Mouse (Mus musculus) brain, embryonic 14.5 days (tissue): ENCODE data around the gene Cfap100. TPM values are rescaled to one million over a fixed set of nuclear protein-coding genes. Genes with fewer than 3 reads are reported as not detected.

Experiments
- DNase-seq: peaks from one replicate; pipeline ENCODE4 v3.0.0-alpha.2; 2011; ENCODE audit warnings: low read depth
- CTCF ChIP-seq: fragments of 200-500 bp; IDR thresholded peaks from 2 replicates; pipeline ENCODE4 v1.5.1; 2012; ENCODE audit warnings: inconsistent platforms, mild to moderate bottlenecking, moderate library complexity, borderline replicate concordance; ENCODE audit not compliant: insufficient read depth, insufficient read length; ENCODE audit errors: extremely low read depth
- POLR2A ChIP-seq: fragments of 200-500 bp; IDR thresholded peaks from 2 replicates; pipeline ENCODE4 v1.6.1; 2012; ENCODE audit warnings: mild to moderate bottlenecking, inconsistent platforms, borderline replicate concordance; ENCODE audit not compliant: poor library complexity, insufficient read depth, insufficient read length, severe bottlenecking; ENCODE audit errors: extremely low read depth
- polyA plus RNA-seq: library from polyadenylated mRNA; depleted of rRNA; stranded (reverse); fragments of >200 nt; gene quantifications from 2 replicates; pipeline ENCODE4 v1.2.3, GENCODE M21; 2012; rRNA removed

The Cfap100 gene
- polyA plus RNA-seq, result 10.1 and 12.7 TPM in 2 replicates

DNA sequence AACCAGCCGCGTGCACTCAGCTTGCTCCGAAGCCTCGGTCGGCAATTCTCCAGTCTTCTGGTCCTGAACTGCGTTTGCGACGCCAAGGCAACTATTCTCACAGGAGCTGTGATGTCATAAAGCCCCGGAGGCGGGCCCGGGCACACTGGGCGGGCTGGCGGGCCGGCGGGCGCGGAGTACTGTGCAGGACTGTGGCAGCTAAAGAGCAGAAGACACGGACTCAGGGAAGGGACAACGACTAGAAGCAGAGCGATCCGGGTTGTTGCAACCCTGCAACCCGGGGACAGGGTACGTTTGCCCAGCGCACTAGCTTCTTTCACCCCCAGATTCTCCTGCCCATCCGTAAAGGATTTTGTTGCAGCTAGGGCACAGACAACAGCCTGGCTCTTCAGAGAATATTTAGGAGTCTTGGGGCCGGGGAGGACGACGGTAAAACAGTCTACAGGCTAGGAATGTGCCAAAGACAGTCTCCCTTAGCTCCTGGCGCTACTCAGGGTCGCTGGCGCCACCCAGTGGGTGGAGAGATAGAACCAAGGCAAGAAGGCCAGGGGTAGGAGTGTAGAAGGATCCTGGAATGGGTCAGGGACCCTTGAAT lies at the start of gene Cfap100:
Gene Cfap100 (minus strand): TSS at position 418 of the 595 bp plus-strand sequence.
- TF ChIP-seq POLR2A, result no peak
- TF ChIP-seq CTCF, result peak; percentile 75; the same call in 1 of the 2 replicates
- peak; percentile 88 for DNase-seq

DNA sequence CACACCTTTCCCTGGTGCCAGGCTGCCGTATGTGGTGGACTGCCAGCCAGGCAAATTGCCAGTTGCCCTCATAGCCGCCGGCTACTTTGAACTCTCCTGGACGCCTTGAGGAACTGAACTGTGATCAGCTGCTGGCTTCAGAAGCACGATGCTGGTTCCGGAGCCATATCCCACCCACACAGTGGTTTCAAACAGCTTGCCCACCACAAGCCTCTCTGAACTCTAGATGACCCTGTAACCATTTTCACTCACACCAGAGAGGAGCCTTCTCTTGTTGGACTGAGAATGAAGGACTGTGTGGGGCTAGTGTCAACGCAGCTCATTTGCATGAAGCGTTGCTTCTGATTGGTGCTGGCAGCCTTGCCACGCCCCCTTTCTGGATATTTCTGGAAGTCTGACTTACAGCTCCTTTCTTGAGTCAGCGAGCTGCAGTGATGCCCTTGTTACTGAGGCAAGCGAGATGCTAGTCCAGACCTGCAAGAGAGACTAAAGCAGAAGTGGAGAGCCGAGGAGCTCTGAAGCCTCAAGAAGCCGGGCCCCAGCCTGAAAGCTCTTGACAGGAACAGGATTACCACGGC lies 48.4 kb upstream of the Cfap100 start:
- TF ChIP-seq POLR2A (no peak), CTCF (no peak)
- peak; percentile 43 for DNase-seq

DNA sequence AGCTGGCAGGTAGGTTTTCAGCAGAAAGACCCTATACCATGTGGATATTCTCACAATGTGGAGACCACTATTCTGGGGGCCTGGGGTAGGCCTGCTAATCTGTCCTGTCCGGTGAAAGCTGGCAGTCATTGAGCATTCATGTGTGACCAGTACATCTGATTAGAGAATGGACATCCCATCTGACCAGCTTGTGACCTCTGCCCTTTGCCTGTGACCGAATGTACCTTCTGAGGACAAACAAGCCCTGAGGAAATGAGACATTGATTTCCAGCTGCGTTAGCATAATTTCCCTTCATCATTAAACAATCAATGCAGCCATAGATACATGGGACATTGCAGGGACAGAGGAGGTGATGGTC lies 47.2 kb upstream of the Cfap100 start:
- no peak for DNase-seq
- TF ChIP-seq POLR2A (no peak), CTCF (no peak)

DNA sequence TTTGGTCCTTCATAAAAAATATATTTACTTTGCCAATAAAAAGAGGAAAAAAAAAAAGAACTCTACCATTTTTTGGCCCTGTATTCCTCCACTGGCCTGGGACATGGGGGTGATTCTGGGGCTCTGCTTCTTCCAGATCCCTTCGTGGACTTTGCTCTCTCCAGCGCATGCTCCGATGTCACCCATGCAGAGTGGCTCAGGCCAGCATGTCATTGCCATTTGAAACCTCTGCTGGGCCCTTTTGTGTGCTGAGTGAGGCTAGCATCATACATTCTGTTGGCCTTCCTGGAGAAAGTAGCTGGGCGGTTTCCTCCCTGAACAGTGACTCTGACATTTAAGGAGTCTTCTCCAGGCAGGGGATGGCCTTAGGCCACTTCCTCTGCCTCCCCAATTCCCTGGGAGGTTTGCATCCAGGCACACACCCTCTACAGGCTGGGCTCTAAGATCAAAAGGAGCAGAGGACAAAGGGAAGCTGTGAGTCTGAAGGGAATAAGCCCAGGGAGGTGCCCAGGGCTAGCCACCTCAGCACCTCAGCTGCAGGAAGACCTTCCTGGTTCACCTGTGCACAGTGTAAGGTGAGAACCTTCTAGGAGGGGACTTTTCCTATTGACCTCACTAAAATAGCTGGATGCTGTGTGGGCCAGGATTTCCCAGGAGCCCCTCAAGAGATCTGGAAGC lies 46.7 kb upstream of the Cfap100 start:
- no peak for DNase-seq
- no peak for TF ChIP-seq CTCF
- TF ChIP-seq POLR2A, result no peak

DNA sequence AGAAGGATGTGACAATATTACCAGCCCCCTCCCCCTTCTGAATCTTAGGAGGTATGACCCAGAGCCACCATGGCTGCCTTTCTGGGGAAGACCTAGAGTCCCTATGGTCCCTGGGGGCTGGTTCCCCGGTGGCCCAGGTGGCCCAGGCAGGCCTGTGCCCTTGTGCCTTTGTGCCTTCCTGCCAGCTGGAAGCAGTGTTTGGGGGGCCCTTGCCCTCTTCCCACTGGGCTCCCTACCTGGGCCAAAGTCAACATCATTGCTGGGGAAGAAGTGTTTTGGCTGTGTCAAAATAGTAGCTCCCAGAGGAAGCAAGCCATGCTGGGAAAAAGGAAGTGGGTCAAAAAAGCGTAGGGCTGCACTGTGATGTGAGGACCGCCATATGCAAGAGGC lies 45.8 kb upstream of the Cfap100 start:
- TF ChIP-seq POLR2A, result no peak
- TF ChIP-seq CTCF, result no peak

DNA sequence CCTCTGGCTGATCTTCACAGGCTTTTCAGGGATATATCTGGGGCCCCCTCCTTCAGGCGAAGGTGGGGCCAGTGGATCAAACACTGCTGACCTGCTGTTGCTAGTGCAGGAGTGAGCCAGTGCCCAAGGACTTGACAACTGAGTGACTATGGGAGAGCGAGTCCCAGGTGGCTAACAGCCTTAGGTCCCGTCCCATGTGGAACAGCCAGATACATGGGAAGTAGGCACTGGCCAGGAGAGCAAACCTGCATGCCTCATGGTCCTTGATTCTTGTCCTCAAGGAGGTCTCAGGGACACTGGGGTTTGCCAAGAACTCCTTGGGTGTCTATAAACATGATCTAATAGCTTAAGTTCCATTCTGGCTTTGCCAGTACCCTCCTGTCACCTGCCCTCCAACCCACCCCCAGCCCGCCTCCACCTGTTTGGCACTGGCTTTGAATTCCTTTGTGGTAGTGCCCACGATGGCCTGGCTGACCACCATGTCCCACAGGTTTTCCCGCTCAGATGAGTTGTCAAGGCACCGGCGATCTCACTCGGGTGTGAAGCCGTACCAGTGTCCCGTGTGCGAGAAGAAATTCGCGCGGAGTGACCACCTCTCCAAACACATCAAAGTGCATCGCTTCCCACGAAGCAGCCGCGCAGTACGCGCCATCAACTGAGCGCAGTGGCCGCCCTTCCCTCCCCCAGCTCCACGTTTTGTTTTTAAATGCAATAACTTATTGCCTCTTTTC lies 45.2 kb upstream of the Cfap100 start:
- DNase-seq, result no peak
- TF ChIP-seq CTCF (no peak), POLR2A (no peak)

More for the DNA sequence above, 45.8 kb upstream of the Cfap100 start:
- no peak for DNase-seq

DNA sequence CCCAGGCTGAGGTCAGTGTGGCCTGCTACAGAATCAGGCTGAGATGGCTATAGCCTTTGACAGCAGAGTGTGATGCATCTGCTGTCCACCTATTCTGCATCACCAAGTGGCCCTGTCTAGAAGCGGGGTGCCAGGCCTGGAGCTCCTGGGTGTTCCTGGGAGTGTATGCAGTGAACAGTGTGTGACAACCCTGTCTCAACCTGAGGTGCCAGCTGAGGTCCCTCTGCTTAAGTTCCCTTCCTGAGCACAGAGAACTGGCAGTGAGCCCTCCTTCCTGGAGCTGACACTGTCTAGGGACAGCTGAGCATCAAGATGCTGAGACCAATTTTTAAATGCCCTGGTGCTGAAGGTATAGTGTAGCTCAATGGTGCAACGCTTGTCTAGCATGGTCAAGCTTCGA lies 44.1 kb upstream of the Cfap100 start:
- no peak for TF ChIP-seq CTCF
- no peak for TF ChIP-seq POLR2A
- no peak for DNase-seq

DNA sequence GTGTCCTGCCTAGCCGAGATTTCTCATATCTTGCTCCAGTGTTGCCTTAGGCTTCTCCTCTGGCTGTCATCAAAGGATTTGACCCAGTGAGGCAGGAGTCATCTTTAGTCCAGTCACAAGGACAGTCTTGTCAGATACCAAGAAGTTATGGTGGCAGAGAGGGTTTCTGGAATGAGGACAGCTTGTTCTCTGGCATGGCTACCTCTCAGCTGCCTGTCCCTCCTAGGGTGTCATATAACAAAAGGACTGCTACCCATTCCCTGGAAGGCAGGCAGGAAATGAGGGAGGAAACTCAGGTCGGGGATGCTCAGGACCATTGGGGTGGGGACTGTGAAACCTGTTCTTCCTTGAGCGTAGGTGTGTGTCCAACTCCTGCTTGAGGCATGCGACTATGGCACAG lies 43.5 kb upstream of the Cfap100 start:
- TF ChIP-seq CTCF (no peak), POLR2A (no peak)
- no peak for DNase-seq

DNA sequence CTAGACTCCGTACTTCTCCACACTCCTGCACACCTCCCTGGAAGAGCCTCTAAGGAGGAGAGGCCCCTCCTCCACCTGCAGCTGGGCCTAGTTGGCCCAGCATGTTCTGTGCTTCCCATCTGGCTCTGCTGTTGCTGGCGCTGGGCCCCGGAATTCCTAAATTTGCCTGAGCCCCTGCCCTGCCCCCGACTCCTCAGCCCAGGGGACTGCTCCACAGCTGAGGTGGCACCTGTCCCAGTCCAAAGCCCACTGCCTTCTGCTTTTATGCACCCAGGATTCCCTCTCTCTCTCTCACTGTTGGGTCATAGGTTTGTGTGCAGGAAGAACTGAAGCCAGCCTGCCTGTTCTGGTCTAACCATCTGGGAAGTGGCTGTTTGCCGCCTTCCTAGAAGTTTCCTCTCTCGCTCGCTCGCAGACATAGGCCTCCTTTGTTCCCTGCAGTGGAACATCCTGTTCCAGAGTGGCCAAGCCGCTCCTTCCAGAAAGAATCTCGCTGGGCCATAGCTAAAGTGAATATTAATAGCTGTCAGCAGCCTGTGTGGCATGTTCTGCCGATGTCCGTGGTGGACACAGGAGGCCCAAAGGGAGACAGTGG lies 42.4 kb upstream of the Cfap100 start:
- no peak for TF ChIP-seq POLR2A
- DNase-seq, result peak; percentile 41

DNA sequence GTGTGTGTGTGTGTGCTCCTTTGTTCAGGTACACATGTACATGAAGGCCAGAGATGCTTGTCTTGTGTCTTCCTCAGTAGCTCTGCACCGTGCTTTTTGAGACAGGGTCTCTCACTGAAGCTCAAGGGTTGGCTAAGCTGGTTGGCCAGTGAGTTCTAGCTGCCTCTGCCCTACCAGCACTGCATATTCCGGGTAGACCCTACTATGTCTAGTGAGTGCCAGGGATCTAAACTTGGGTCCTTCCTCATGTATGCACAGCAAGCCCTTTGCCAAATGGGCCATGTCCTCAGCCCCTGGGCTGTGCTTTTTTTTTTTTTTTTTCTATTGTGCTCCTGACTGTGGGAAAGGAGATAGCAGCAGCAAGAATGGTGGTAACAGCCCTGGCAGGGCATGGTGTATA lies 41.7 kb upstream of the Cfap100 start:
- DNase-seq, result no peak
- TF ChIP-seq CTCF (no peak), POLR2A (no peak)

DNA sequence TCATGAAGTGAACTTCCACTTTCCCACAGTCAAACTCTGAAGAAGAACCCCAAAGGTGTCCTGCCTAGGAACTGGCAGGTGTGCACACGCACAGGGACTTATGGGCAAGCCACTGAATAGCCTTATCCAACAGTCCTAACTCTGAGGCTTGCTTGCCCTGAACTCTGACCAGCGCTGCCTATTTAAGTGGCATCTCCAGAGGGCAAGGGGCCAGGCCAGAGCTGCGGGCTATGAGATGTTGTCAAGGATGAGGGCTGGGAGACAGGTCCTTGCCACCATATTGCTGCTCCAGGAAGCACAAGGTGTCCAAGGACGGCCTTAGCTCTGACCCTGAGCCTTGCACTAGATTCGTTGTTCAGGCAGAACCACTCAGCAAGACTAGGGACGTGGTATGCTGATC lies 40.4 kb upstream of the Cfap100 start:
- no peak for TF ChIP-seq CTCF
- no peak for TF ChIP-seq POLR2A
- DNase-seq, result no peak

DNA sequence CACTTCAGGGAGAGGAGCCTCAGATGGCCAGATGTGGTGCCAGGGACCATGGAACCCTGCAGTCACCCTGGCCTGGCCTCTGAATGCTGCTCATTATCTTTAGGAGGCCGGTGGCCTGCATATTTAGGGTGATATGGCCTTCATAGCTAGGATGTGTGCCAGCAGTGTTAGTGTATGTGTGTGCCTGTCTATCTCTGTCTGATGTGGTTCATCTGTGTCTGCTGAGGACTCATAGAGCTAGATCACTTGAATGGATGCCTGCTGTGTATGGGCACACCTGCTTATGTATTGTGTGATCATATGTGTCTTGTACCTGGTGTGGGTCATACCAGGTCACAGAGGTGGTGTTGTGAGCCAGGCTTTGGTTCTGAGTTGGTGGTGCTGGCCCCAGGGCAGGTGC lies 39.6 kb upstream of the Cfap100 start:
- TF ChIP-seq CTCF, result no peak
- TF ChIP-seq POLR2A, result no peak
- no peak for DNase-seq

DNA sequence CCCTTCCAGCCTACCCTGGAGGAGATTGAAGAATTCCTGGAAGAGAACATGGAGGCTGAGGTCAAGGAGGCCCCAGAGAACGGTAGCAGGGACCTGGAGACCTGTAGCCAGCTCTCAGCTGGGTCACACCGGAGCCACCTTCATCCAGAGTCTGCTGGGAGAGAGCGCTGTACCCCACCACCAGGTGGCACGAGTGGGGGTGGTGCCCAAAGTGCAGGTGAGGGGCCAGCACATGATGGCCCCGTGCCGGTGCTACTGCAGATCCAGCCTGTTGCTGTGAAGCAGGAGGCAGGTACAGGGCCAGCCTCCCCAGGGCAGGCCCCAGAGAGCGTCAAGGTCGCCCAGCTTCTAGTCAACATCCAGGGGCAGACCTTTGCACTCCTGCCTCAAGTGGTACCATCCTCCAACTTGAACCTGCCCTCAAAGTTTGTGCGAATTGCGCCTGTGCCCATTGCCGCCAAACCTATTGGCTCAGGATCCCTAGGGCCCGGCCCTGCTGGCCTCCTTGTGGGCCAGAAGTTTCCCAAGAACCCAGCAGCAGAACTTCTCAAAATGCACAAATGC lies 38.3 kb upstream of the Cfap100 start:
- TF ChIP-seq POLR2A (no peak), CTCF (no peak)
- DNase-seq, result no peak
